Mouse (Mus musculus): ENCODE results near the gene Gpatch8. TPM values are rescaled to one million over a fixed set of nuclear protein-coding genes. Genes with fewer than 3 reads are reported as not detected.
A peak's percentile ranks its signal among the peaks of the same experiment; 100 is the strongest.

The Gpatch8 gene
- polyA plus RNA-seq, 1 experiment from 2014 or later: 76.7 TPM

- DNase-seq (ENCODE audit: low spot score): no peak
- Histone ChIP-seq H3K9me3 (no peaks in the 10 kb centered on the region), H3K4me3 (no peak overlapping the region), H3K27ac (replicated peaks) (no peak overlapping the region), H3K36me3 (replicated peaks) (peaks cover 48% of the 10 kb centered on the region), H3K27me3 (replicated peaks; ENCODE audit: low read depth, poor library complexity, severe bottlenecking) (no peaks in the 10 kb centered on the region), H3K4me1 (no peaks in the 10 kb centered on the region)
- 87% methylated on average over 2 of the region's 2 CpGs for WGBS
Measured at GRCm38 (mm10) chr11:102534078-102534477, 22.1 kb downstream of the Gpatch8 start.

GRCm38 (mm10) chr11:102531425-102531824 lies 24.8 kb downstream of the Gpatch8 start:
- Histone ChIP-seq H3K4me1 (no peaks in the 10 kb centered on the region), H3K4me3 (no peak overlapping the region), H3K27me3 (replicated peaks; ENCODE audit: low read depth, poor library complexity, severe bottlenecking) (no peaks in the 10 kb centered on the region), H3K9me3 (no peaks in the 10 kb centered on the region), H3K27ac (replicated peaks) (no peak overlapping the region), H3K36me3 (replicated peaks) (peaks cover 35% of the 10 kb centered on the region)
- 71% methylated on average over 5 of the region's 5 CpGs for WGBS
- no peak for DNase-seq (ENCODE audit: low spot score)

- H3K36me3 ChIP-seq (replicated peaks): peaks cover 65% of the 10 kb centered on the region
- H3K27ac ChIP-seq (replicated peaks): no peak overlapping the region
- H3K9me3 ChIP-seq: no peaks in the 10 kb centered on the region
- no peaks in the 10 kb centered on the region for H3K27me3 ChIP-seq (replicated peaks; ENCODE audit: low read depth, poor library complexity, severe bottlenecking)
- H3K4me3 ChIP-seq: no peak overlapping the region
- WGBS: 92% methylated on average over 1 of the region's 1 CpGs
- DNase-seq (ENCODE audit: low spot score): no peak
- H3K4me1 ChIP-seq: peaks cover 7% of the 10 kb centered on the region
Measured at GRCm38 (mm10) chr11:102514793-102515424, 41.3 kb downstream of the Gpatch8 start.

DNA sequence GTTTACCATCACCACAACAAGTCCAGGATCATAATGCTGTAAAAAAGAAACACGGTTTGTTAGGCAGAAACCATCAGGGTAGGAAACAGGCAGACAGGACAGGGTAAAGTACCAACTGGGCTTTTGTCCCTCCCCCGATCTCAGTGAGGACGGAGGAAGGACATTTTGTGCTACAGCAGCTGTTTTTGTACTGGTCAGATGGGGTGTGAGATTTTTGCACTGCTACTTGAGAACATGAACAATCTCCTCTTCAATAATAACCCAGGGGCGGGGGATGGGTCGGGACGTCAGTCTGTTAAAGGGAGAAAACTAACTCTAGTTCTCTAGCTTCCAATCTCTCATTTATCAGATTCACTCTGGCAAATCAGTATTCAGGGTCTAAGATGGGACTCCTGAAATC lies 46.0 kb downstream of the Gpatch8 start:
- peaks cover 57% of the 10 kb centered on the region for H3K36me3 ChIP-seq (replicated peaks)
- H3K27me3 ChIP-seq (replicated peaks; ENCODE audit: low read depth, poor library complexity, severe bottlenecking): no peaks in the 10 kb centered on the region
- no peak overlapping the region for H3K4me3 ChIP-seq
- H3K27ac ChIP-seq (replicated peaks): no peak overlapping the region
- 74% methylated on average over 6 of the region's 6 CpGs for WGBS
- peaks cover 7% of the 10 kb centered on the region for H3K4me1 ChIP-seq
- H3K9me3 ChIP-seq: no peaks in the 10 kb centered on the region
- no peak for DNase-seq (ENCODE audit: low spot score)

DNA sequence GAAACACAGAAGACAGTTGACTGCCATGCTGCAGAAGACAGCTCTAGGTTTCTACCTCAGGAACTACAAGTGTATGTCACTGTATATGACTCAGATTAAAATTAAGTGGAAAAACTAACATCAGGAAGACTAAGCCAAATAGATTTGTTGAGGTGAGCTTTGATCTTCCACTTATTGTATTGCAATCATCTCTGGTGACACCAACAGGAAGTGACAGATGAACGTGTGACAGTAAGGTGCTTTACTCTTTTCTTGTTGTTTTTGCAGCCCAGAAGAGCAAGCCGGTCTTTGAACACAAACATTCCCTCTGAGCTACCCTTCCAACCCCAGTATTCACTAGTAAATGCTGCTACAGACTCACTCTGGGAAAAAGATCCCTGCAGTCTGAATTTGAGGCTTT lies 59.5 kb downstream of the Gpatch8 start:
- peaks cover 95% of the 10 kb centered on the region for H3K36me3 ChIP-seq (replicated peaks)
- H3K4me3 ChIP-seq: no peak overlapping the region
- 77% methylated on average over 2 of the region's 2 CpGs for WGBS
- no peaks in the 10 kb centered on the region for H3K27me3 ChIP-seq (replicated peaks; ENCODE audit: low read depth, poor library complexity, severe bottlenecking)
- DNase-seq (ENCODE audit: low spot score): no peak
- H3K4me1 ChIP-seq: no peaks in the 10 kb centered on the region
- H3K27ac ChIP-seq (replicated peaks): no peak overlapping the region
- H3K9me3 ChIP-seq: no peaks in the 10 kb centered on the region

- Histone ChIP-seq H3K9me3 (no peaks in the 10 kb centered on the region), H3K27me3 (replicated peaks; ENCODE audit: low read depth, poor library complexity, severe bottlenecking) (no peaks in the 10 kb centered on the region), H3K36me3 (replicated peaks) (peaks cover 95% of the 10 kb centered on the region), H3K4me3 (no peak overlapping the region), H3K27ac (replicated peaks) (no peak overlapping the region), H3K4me1 (no peaks in the 10 kb centered on the region)
- DNase-seq (ENCODE audit: low spot score): no peak
- 92% methylated on average over 2 of the region's 2 CpGs for WGBS
Measured at GRCm38 (mm10) chr11:102496206-102496605, 60.0 kb downstream of the Gpatch8 start.

DNA sequence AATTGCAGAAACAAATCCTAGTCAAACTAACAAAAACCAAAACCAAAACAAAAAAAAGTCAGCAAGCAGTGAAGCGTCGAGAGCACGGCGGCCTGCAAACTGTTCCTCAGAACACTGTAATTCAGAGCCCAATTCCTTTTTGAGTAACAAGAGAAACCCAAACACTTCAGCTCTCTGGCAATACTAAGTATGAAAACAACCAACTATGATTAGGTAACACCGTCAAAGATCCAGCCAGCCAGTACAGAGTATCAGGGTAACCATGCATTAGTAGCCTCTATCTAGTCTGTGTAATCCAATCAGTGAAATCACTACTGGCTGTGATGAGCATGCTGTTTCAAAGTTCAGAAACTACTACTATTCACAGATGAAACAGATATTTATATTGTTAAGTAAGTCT lies 60.5 kb downstream of the Gpatch8 start:
- peaks cover 95% of the 10 kb centered on the region for H3K36me3 ChIP-seq (replicated peaks)
- no peaks in the 10 kb centered on the region for H3K27me3 ChIP-seq (replicated peaks; ENCODE audit: low read depth, poor library complexity, severe bottlenecking)

DNA sequence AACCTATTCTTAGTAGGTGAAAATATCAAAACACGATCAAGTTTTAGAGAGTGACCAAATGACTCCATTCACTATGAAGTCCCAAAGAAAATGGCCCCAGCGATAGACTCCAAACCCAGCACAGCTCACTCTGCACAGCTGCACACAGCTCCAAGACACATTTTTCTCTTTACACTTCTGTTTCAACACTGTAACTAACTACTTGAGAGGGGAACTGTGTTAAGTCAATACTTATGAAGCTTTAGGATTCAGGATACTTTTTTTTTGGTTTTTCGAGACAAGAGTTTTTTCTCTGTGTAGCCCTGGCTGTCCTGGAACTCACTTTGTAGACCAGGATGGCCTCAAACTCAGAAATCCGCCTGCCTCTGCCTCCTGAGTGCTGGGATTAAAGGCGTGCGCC lies 61.1 kb downstream of the Gpatch8 start:
- no peak for DNase-seq (ENCODE audit: low spot score)
- no peak overlapping the region for H3K4me3 ChIP-seq
- H3K36me3 ChIP-seq (replicated peaks): peaks cover 91% of the 10 kb centered on the region
- H3K9me3 ChIP-seq: no peaks in the 10 kb centered on the region
- WGBS: 94% methylated on average over 6 of the region's 6 CpGs
- H3K27ac ChIP-seq (replicated peaks): no peak overlapping the region
- H3K4me1 ChIP-seq: no peaks in the 10 kb centered on the region
- no peaks in the 10 kb centered on the region for H3K27me3 ChIP-seq (replicated peaks; ENCODE audit: low read depth, poor library complexity, severe bottlenecking)

More for the DNA sequence above, 60.5 kb downstream of the Gpatch8 start:
- Histone ChIP-seq H3K9me3 (no peaks in the 10 kb centered on the region), H3K4me3 (no peak overlapping the region), H3K27ac (replicated peaks) (no peak overlapping the region), H3K4me1 (no peaks in the 10 kb centered on the region)
- DNase-seq (ENCODE audit: low spot score): no peak
- 97% methylated on average over 5 of the region's 5 CpGs for WGBS

GRCm38 (mm10) chr11:102494063-102494650 lies 62.0 kb downstream of the Gpatch8 start:
- Histone ChIP-seq H3K27me3 (replicated peaks; ENCODE audit: low read depth, poor library complexity, severe bottlenecking) (no peaks in the 10 kb centered on the region), H3K4me1 (no peaks in the 10 kb centered on the region), H3K27ac (replicated peaks) (no peak overlapping the region), H3K4me3 (no peak overlapping the region), H3K9me3 (no peaks in the 10 kb centered on the region), H3K36me3 (replicated peaks) (peaks cover 81% of the 10 kb centered on the region)
- WGBS: 91% methylated on average over 7 of the region's 7 CpGs
- DNase-seq (ENCODE audit: low spot score): no peak

- Histone ChIP-seq H3K9me3 (no peaks in the 10 kb centered on the region), H3K27ac (replicated peaks) (no peak overlapping the region), H3K27me3 (replicated peaks; ENCODE audit: low read depth, poor library complexity, severe bottlenecking) (no peaks in the 10 kb centered on the region), H3K4me3 (no peak overlapping the region), H3K4me1 (no peaks in the 10 kb centered on the region), H3K36me3 (replicated peaks) (peaks cover 75% of the 10 kb centered on the region)
- WGBS: 87% methylated on average over 2 of the region's 2 CpGs
- no peak for DNase-seq (ENCODE audit: low spot score)
Measured at GRCm38 (mm10) chr11:102493241-102493640, 63.0 kb downstream of the Gpatch8 start.

GRCm38 (mm10) chr11:102487901-102488300 lies 68.3 kb downstream of the Gpatch8 start:
- no peaks in the 10 kb centered on the region for H3K27me3 ChIP-seq (replicated peaks; ENCODE audit: low read depth, poor library complexity, severe bottlenecking)
- 91% methylated on average over 2 of the region's 2 CpGs for WGBS
- no peaks in the 10 kb centered on the region for H3K4me1 ChIP-seq
- no peaks in the 10 kb centered on the region for H3K9me3 ChIP-seq
- no peak overlapping the region for H3K4me3 ChIP-seq
- no peak overlapping the region for H3K27ac ChIP-seq (replicated peaks)
- no peak for DNase-seq (ENCODE audit: low spot score)
- peaks cover 70% of the 10 kb centered on the region for H3K36me3 ChIP-seq (replicated peaks)

DNA sequence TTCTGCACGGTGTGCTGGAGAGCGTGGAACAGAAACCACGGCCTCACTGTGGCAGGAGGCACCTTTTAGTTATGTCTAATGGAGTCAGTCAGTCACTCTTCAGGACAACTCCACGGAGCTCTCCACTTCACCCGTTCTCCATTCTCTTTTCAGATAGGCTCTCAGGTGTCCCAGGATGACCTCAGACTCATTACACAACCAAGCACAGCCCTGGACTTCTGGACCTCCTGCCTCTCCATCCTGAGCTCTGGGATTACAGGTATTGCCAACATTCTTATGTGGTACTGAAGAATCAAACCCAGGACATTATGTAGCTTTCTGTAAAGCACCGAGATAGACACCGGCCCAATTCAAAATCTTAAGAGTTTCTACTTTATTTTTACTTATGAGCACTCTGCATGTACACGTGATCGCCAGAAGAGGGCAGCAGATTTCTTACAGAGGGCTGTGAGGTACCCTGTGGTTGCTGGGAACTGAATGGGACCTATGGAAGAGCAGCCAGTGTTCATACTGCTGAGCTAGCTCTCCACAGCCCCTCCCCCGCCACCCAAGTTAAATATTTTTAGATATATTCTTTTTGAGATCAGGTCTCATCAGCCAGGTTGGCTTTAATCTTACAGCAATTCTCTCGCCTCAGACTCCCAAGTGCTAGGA lies 69.3 kb downstream of the Gpatch8 start:
- Histone ChIP-seq H3K27me3 (replicated peaks; ENCODE audit: low read depth, poor library complexity, severe bottlenecking) (no peaks in the 10 kb centered on the region), H3K9me3 (no peaks in the 10 kb centered on the region), H3K4me3 (no peak overlapping the region), H3K4me1 (no peaks in the 10 kb centered on the region), H3K27ac (replicated peaks) (no peak overlapping the region), H3K36me3 (replicated peaks) (peaks cover 70% of the 10 kb centered on the region)
- peak; percentile 55 for DNase-seq (ENCODE audit: low spot score)
- WGBS: 70% methylated on average over 11 of the region's 11 CpGs

DNA sequence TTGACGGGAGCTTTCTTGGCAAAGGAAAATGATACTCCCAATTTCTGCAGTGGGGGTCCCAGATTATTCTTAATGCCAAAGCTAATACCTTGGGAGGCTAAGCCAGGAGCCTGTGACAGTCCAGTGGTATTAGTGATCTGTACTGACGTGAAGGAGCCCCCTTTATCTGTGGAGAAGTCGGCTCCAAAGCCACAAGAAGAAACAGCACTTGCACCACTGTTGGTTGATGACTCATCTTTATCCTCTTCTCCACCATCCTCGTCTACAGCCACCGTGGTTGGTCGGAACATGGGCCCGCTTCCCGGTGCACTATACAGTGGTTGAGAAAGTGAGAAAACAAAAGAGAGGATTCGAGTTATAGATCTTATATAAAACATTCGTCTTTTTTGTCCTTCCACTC lies 74.4 kb downstream of the Gpatch8 start:
- Histone ChIP-seq H3K27ac (replicated peaks) (no peak overlapping the region), H3K9me3 (no peaks in the 10 kb centered on the region), H3K36me3 (replicated peaks) (peaks cover 93% of the 10 kb centered on the region), H3K4me1 (no peaks in the 10 kb centered on the region), H3K4me3 (no peak overlapping the region), H3K27me3 (replicated peaks; ENCODE audit: low read depth, poor library complexity, severe bottlenecking) (no peaks in the 10 kb centered on the region)
- 94% methylated on average over 10 of the region's 10 CpGs for WGBS
- no peak for DNase-seq (ENCODE audit: low spot score)
